Mouse (Mus musculus) G1E (cell line): ENCODE data around the gene Bcl2l11. TPM values are rescaled to one million over a fixed set of nuclear protein-coding genes. Genes with fewer than 3 reads are reported as not detected.

Source experiments
- ATAC-seq: 2 replicates; pipeline ENCODE4 v1.8.0; 2016; ENCODE audit warnings: mild to moderate bottlenecking; ENCODE audit not compliant: insufficient number of reproducible peaks, poor library complexity, low FRiP score, severe bottlenecking; ENCODE audit errors: extremely low read depth
- DNase-seq: peaks from one replicate; pipeline ENCODE4 v3.0.0; 2012; ENCODE audit warnings: low spot score
- H3K27me3 ChIP-seq: 2 replicates; pipeline ENCODE4 v1.6.1; 2012; ENCODE audit warnings: mild to moderate bottlenecking, low read length, inconsistent platforms; ENCODE audit not compliant: insufficient read depth
- H3K36me3 ChIP-seq: replicated peaks from 2 replicates; pipeline ENCODE3; 2012; ENCODE audit warnings: mild to moderate bottlenecking, inconsistent platforms
- H3K4me1 ChIP-seq: 2 replicates; pipeline ENCODE4 v1.6.1; 2012; ENCODE audit warnings: low read depth, low read length, inconsistent platforms, mixed read lengths; ENCODE audit not compliant: insufficient read depth
- H3K4me3 ChIP-seq: 2 replicates; pipeline ENCODE4 v1.5.1; 2012; ENCODE audit warnings: low read depth, mild to moderate bottlenecking, inconsistent platforms, low read length, moderate library complexity, mixed read lengths
- H3K9me3 ChIP-seq: replicated peaks from 2 replicates; pipeline ENCODE4 v1.6.1; 2012; ENCODE audit warnings: inconsistent platforms
- CTCF ChIP-seq: IDR thresholded peaks from 2 replicates; pipeline ENCODE4 v1.5.1; 2012; ENCODE audit warnings: low read depth, low read length, inconsistent platforms, mixed read lengths
- GATA1 ChIP-seq: IDR thresholded peaks from 2 replicates; pipeline ENCODE4 v1.6.1; 2012; ENCODE audit warnings: borderline replicate concordance, low read length, inconsistent platforms, mixed read lengths
- GATA2 ChIP-seq: IDR thresholded peaks from 2 replicates; pipeline ENCODE4 v1.6.1; 2012; ENCODE audit warnings: low read depth, low read length, inconsistent platforms, borderline replicate concordance
- POLR2AphosphoS5 ChIP-seq: IDR thresholded peaks from 2 replicates; pipeline ENCODE4 v1.6.1; 2012; ENCODE audit warnings: low read depth, low read length, inconsistent platforms; ENCODE audit not compliant: insufficient replicate concordance
- TAL1 ChIP-seq: conservative IDR thresholded peaks from 2 replicates; pipeline ENCODE4 v1.6.1; 2012; ENCODE audit warnings: low read depth, low read length, inconsistent platforms, mixed read lengths
- polyA plus RNA-seq: library from polyadenylated mRNA; stranded (reverse); fragments of >175 nt; gene quantifications from 2 replicates; pipeline ENCODE4 v1.2.3, GENCODE M21; 2012
- total RNA-seq, 2 experiments: library from RNA; stranded (forward) in 1 of 2; stranded (reverse) in 1 of 2; fragments of 200-1000 nt in 1 of 2; fragments of >200 nt in 1 of 2; fragmentation: Nextera tagmentation in 1 of 2; gene quantifications; 2 replicates each; pipeline ENCODE4 v1.2.3; 2014 to 2017

Gene Bcl2l11
- total and polyA plus RNA-seq, 3 experiments = 18.4 to 39.7 (median 34.5) TPM

DNA sequence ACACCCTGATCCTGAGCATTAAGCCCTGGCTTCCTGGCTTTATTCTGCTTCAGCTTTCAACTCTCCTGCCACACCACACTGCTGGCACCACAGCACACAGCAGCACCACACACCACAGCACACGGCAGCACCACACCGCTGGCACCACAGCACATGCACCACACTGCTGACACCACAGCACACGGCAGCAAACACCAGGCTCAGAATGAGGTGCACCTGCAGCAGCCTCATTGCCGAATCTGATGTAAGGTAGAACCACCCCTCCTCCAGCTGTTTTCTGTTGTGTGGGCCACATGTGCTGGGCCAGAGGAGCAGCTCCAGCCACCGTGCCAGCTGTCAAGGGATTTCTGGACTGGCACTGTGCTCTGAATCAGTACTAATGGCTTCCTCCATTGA is 30.2 kb downstream of the Bcl2l11 start:
- DNase-seq (no peak), ATAC-seq (no peak)
- H3K9me3 ChIP-seq = no peaks in the 10 kb centered on the region
- H3K4me1 ChIP-seq = peaks cover 36% of the 10 kb centered on the region
- no peak overlapping the region for H3K4me3 ChIP-seq
- H3K36me3 ChIP-seq = peaks cover 86% of the 10 kb centered on the region
- no peaks in the 10 kb centered on the region; the same call in 1 of the 2 replicates for H3K27me3 ChIP-seq
- no peak for TF ChIP-seq GATA2
- no peak for TF ChIP-seq POLR2AphosphoS5
- TF ChIP-seq GATA1 = no peak
- TF ChIP-seq CTCF = no peak
- no peak for TF ChIP-seq TAL1

DNA sequence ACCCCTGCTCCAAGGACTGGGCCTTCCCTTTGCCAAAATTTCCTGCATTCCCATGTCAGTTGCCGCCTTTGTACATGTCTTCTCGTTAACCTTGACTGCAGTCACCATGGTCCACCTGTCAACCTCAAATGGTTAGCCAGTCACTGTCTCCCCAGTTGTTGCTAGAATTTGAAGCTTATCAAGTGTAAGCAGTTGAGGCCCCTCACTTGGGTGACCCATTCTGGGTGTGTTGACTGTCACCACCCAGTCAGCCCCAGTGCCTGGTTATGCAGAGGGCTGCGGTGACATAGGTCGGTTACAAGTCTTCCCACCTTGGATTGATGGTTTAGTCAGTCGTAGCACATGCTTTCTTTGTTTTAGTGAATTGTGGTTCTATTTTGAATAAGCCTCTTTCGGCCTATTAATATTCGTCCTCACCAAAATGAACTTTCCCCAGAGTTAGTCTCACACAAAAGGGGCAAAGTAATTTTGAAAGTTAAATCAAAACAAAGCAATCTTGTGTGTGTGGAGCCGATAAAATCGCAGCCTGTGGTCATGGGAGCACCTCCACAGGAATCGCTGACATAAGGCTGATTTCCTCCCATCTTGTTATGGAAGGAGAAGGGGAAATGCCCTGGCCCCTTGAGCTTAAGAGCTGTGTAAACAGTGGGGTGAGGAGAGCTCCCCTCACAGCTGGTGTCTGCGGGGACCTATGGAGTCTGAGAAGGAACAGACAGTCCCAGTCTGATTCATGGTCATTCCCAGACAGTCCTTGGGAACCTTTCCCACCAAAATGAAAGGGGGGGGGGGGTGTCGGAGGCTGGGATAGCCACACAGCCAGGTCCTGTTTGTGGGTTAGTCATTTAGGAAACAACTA is 30.9 kb downstream of the Bcl2l11 start:
- ATAC-seq = no peak

DNA sequence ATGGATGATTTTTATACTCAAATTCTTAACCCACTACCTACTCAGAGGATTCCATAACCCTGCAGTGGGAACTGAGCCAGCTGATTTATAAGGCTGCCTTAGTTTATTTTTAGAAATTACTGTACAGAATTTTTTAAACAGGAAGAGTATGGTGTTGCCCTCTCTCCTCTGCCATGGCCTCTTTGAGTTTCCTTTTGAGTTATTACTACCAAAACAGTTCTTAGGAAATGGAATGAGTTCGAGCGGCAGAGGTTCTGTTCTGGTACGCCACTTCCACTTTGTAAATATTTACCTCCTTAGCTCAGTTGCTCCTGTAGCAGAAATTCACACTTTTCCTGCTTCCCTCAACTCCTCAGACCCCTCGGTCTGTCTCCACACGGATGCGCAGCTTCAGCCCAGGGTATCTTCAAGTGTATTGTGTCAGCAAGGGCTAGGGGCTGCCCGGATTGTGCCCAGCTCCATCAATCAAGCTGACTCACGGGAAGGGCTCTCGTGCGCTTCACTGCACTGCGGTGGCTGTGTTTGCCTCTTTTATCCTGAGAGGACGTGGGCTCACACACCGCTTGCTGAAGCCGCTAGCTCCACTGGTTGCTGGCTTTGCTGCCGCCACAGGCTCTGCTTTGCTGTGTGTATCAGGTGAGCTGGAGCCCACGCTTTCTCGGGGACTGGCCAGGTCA is 33.0 kb downstream of the Bcl2l11 start:
- no peaks in the 10 kb centered on the region for H3K9me3 ChIP-seq
- peaks cover 64% of the 10 kb centered on the region for H3K36me3 ChIP-seq
- no peak overlapping the region for H3K4me3 ChIP-seq
- ATAC-seq = no peak
- peaks cover 16% of the 10 kb centered on the region for H3K4me1 ChIP-seq
- TF ChIP-seq GATA1 = no peak
- TF ChIP-seq POLR2AphosphoS5 = no peak
- TF ChIP-seq GATA2 = no peak
- TF ChIP-seq CTCF = no peak
- TF ChIP-seq TAL1 = no peak
- no peaks in the 10 kb centered on the region; the same call in 1 of the 2 replicates for H3K27me3 ChIP-seq
- DNase-seq = no peak

More for the DNA sequence above, 30.9 kb downstream of the Bcl2l11 start:
- no peaks in the 10 kb centered on the region; the same call in 1 of the 2 replicates for H3K27me3 ChIP-seq
- no peaks in the 10 kb centered on the region for H3K9me3 ChIP-seq
- H3K4me1 ChIP-seq = peaks cover 33% of the 10 kb centered on the region
- H3K4me3 ChIP-seq = no peak overlapping the region
- no peak for DNase-seq
- H3K36me3 ChIP-seq = peaks cover 81% of the 10 kb centered on the region
- TF ChIP-seq GATA1 (no peak), CTCF (no peak), POLR2AphosphoS5 (no peak), TAL1 (no peak), GATA2 (no peak)

DNA sequence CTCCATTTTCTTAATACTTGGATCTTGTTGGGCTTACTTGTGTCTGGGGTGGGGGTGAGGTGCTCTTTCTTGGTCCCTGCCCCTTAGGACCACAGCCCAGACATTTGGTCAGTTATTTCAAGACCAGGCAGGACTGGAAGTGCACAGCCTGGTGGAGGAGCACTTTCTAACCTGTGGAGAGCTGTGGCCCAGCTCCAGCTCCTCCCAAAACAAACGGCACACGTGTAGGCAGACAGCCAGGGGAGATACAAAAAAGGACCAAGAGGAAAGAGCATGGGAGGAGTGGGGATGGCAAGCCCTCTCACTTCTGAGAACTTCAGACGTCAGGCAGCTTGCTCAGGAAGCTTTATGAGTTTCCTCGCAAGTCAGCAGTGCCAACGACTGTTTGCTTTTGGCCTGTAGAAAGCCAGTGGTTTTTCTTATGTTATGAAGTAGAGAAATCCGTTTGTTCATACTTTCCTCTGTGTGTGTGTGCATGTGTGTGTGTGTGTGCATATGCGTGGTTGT is 33.8 kb downstream of the Bcl2l11 start:
- ATAC-seq = no peak
- peaks cover 13% of the 10 kb centered on the region for H3K4me1 ChIP-seq
- TF ChIP-seq POLR2AphosphoS5 (no peak), GATA1 (no peak), GATA2 (no peak), TAL1 (no peak), CTCF (no peak)
- no peak overlapping the region for H3K4me3 ChIP-seq
- no peak for DNase-seq
- H3K9me3 ChIP-seq = no peaks in the 10 kb centered on the region
- H3K36me3 ChIP-seq = peaks cover 57% of the 10 kb centered on the region
- H3K27me3 ChIP-seq = no peaks in the 10 kb centered on the region; the same call in 1 of the 2 replicates

DNA sequence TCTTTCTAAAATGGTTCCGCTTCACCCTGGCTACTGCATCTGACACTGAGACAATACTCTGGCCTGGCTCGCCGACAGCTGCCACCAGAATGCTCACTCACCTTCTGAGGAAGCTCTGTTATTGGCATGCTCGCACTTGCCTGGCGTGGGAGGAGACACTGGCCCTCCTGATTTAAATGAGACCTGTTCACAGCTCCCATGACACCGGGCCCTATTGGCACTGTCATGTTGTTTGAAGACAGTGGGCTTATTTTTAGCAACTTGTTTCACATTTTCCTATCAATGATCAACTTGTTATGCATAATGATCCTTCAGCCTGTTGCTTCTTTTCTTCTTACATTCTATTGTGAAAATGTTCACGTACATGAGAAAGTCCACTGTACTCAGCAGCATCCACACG is 37.3 kb downstream of the Bcl2l11 start:
- ATAC-seq (no peak), DNase-seq (no peak)
- Histone ChIP-seq H3K4me1 (peaks cover 15% of the 10 kb centered on the region), H3K27me3 (no peaks in the 10 kb centered on the region), H3K4me3 (no peak overlapping the region), H3K36me3 (peaks cover 25% of the 10 kb centered on the region), H3K9me3 (no peaks in the 10 kb centered on the region)
- TF ChIP-seq CTCF (no peak), POLR2AphosphoS5 (no peak), TAL1 (no peak)
